Mouse (Mus musculus) Muller cell, postnatal 12 days (primary cell): ENCODE results near the gene Entr1.
A peak's percentile ranks its signal among the peaks of the same experiment; 100 is the strongest.

ENCODE experiments used
- DNase-seq: peaks from one replicate; pipeline ENCODE4 v3.0.0-alpha.2; 2015; ENCODE audit errors: inconsistent ontology term

The Entr1 gene

GRCm38 (mm10) chr2:26348241-26348640 is 40.9 kb downstream of the Entr1 start:
- no peak for DNase-seq

- DNase-seq, result no peak
Observed at GRCm38 (mm10) chr2:26342609-26343490, 46.3 kb downstream of the Entr1 start.

- no peak for DNase-seq
Observed at GRCm38 (mm10) chr2:26342044-26342443, 47.1 kb downstream of the Entr1 start.

- DNase-seq, result no peak
Observed at GRCm38 (mm10) chr2:26341510-26341981, 47.6 kb downstream of the Entr1 start.

- DNase-seq, result no peak
Observed at GRCm38 (mm10) chr2:26339204-26339551, 49.9 kb downstream of the Entr1 start.

- peak; percentile 63 for DNase-seq
Observed at GRCm38 (mm10) chr2:26338302-26339203, 50.6 kb downstream of the Entr1 start.
